Mouse (Mus musculus) heart, postnatal 0 days (tissue): ENCODE measurements at regions not wholly inside any gene's neighbourhood (a gene's known extent, or its start where the extent isn't known, plus 50 kb on each side); places are given as distances from the start of the nearest gene placed in this dataset.

Source experiments
- CTCF ChIP-seq: IDR thresholded peaks from 2 replicates; pipeline ENCODE4 v1.5.1; 2016; ENCODE audit warnings: antibody characterized with exemption, control low read depth, low read depth
- EP300 ChIP-seq: IDR thresholded peaks from 2 replicates; pipeline ENCODE4 v1.6.1; 2016; ENCODE audit warnings: antibody characterized with exemption, low read depth

GRCm38 (mm10) chr1:71940900-71941299 is 271.2 kb downstream of the Mreg start:
- TF ChIP-seq EP300 (no peak), CTCF (no peak)
